Comparison of ENCODE assay signal across 9 mouse cellular contexts in the genomic region with DNA sequence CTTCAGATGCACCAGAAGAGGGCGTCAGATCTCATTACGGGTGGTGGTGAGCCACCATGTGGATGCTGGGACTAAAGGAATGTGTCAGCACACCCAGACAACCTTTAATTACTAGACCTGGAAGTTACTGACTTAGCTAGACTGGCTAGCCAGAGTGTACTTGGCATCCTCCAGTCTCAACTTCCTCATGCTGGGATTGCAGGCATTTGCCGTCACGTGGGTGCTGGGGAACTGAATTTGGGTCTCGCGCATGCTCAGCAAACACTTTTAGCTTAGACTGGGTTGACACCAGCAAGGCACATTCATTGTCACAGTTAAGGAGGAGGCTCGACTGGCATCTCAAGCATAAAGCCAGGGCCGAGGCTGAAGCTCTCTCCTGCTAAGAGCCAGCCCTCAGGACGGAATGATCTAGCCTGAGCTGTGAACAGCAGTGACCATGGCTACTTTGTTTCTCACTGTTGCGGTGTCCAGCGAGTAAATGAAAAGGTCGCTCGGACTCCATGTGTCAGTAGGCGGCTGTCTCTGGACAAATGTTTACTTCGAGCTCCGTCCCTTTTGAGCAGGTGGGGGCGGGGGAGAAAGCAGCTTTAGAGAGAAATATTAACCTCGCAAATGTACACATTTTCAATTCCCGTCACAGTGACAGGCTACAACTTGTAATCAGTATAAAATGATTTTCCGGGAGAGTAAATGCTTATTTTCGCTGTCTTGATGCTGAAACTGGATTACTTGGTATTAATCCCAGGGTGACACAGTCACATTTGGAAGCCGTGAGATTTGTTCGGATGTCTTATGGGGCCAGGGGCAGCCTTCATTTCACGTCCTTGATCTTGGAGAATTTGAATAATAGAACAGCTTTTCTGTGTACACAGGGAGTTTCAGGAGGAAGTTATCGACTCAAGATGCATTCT.
DNase-seq lines count a peak whose midpoint lies in the region; ATAC-seq and TF ChIP-seq lines count a peak whose summit lies in the region.
"Had no signal": no experiment of that assay in that cellular context is flagged by ENCODE, and none has a peak within 500 bp of the region (broad histone marks: within the 10 kb centered on the region; RNA-seq: fewer than 3 reads in every experiment).

No protein-coding gene starts in this region.

- H3K4me3 ChIP-seq in forebrain, embryonic 11.5 days (ENCODE audit: low read depth, low read length): no peak overlapping the region
- H3K4me3 ChIP-seq in forebrain, embryonic 15.5 days: no peak overlapping the region
- H3K4me3 ChIP-seq in stomach, postnatal 0 days (ENCODE audit: low read depth, low read length): peak overlapping the region; percentile 31
- H3K4me3 ChIP-seq: embryonic facial prominence, embryonic 12.5 days had no signal

- 64% methylated on average over 25 of the region's 25 CpGs for WGBS in forebrain, embryonic 11.5 days
- 52% methylated on average over 25 of the region's 25 CpGs for WGBS in forebrain, embryonic 15.5 days
- 16% methylated on average over 25 of the region's 25 CpGs for WGBS in stomach, postnatal 0 days

- TF ChIP-seq CTCF in stomach, postnatal 0 days (IDR thresholded peaks at IDR 0.05; ENCODE audit: low read depth): peak; percentile 62

- peak; percentile 47 for DNase-seq in forebrain, embryonic 11.5 days (ENCODE audit: low spot score)
- DNase-seq in ZHBTc4 (ENCODE audit: low read depth, low spot score): peak; percentile 89
- peak; percentile 20 to 45 for DNase-seq in frontal cortex, postnatal 36 days (ENCODE audit: low spot score in 2 of 2)
- peak; percentile 7 for DNase-seq in left cerebral cortex, adult 11 months (ENCODE audit: low spot score)
- peak; percentile 74 for DNase-seq in lung, postnatal 14 days
- DNase-seq in stomach, postnatal 0 days (ENCODE audit: low spot score): peak; percentile 66
- DNase-seq in adrenal gland, adult 8-10 months: no peak

- ATAC-seq in forebrain, embryonic 11.5 days (replicated peaks; ENCODE audit: low FRiP score): no peak
- ATAC-seq in forebrain, embryonic 15.5 days (replicated peaks): no peak
- peak; percentile 79 for ATAC-seq in stomach, postnatal 0 days (ENCODE audit: low FRiP score, low TSS enrichment)

- H3K9ac ChIP-seq in forebrain, embryonic 11.5 days (ENCODE audit: low read length): no peak overlapping the region
- H3K9ac ChIP-seq in forebrain, embryonic 15.5 days (replicated peaks): no peak overlapping the region
- peak overlapping the region; percentile 45; the same call in 1 of the 2 replicates for H3K9ac ChIP-seq in stomach, postnatal 0 days (ENCODE audit: low read length)
- H3K9ac ChIP-seq: embryonic facial prominence, embryonic 12.5 days had no signal

- H3K9me3 ChIP-seq in forebrain, embryonic 11.5 days (ENCODE audit: control insufficient read depth, low read length): no peaks in the 10 kb centered on the region
- no peaks in the 10 kb centered on the region for H3K9me3 ChIP-seq in forebrain, embryonic 15.5 days
- H3K9me3 ChIP-seq in stomach, postnatal 0 days (ENCODE audit: control insufficient read depth, low read length): no peaks in the 10 kb centered on the region
- H3K9me3 ChIP-seq: embryonic facial prominence, embryonic 12.5 days had no signal

- no peak overlapping the region for H3K27ac ChIP-seq in forebrain, embryonic 11.5 days (ENCODE audit: low read depth, low read length)
- H3K27ac ChIP-seq in forebrain, embryonic 15.5 days (replicated peaks): no peak overlapping the region
- H3K27ac ChIP-seq in stomach, postnatal 0 days (replicated peaks): peak overlapping the region; percentile 77
- H3K27ac ChIP-seq: embryonic facial prominence, embryonic 12.5 days had no signal

- H3K4me1 ChIP-seq in forebrain, embryonic 11.5 days (replicated peaks; ENCODE audit: control insufficient read depth, insufficient read depth, low read length): peaks cover 14% of the 10 kb centered on the region
- H3K4me1 ChIP-seq in forebrain, embryonic 15.5 days: peaks cover 27% of the 10 kb centered on the region
- no peaks in the 10 kb centered on the region for H3K4me1 ChIP-seq in stomach, postnatal 0 days (replicated peaks; ENCODE audit: control insufficient read depth, insufficient read depth)

- no peak overlapping the region for H3K4me2 ChIP-seq in forebrain, embryonic 11.5 days (ENCODE audit: low read depth, low read length, severe bottlenecking)
- H3K4me2 ChIP-seq in forebrain, embryonic 15.5 days (replicated peaks): no peak overlapping the region
- peak overlapping the region; percentile 57 for H3K4me2 ChIP-seq in stomach, postnatal 0 days (replicated peaks; ENCODE audit: low read depth)
- H3K4me2 ChIP-seq: embryonic facial prominence, embryonic 12.5 days had no signal

- no peaks in the 10 kb centered on the region for H3K27me3 ChIP-seq in forebrain, embryonic 11.5 days (ENCODE audit: control insufficient read depth, insufficient read depth, low read length)
- no peaks in the 10 kb centered on the region for H3K27me3 ChIP-seq in forebrain, embryonic 15.5 days
- no peaks in the 10 kb centered on the region for H3K27me3 ChIP-seq in stomach, postnatal 0 days (ENCODE audit: control insufficient read depth, insufficient read depth, low read length)
- H3K27me3 ChIP-seq: embryonic facial prominence, embryonic 12.5 days had no signal

- no peak for TF ChIP-seq EP300 in stomach, postnatal 0 days (optimal IDR thresholded peaks at IDR 0.05)

- no peaks in the 10 kb centered on the region for H3K36me3 ChIP-seq in forebrain, embryonic 11.5 days (ENCODE audit: control insufficient read depth, insufficient read depth, low read length)
- no peaks in the 10 kb centered on the region for H3K36me3 ChIP-seq in forebrain, embryonic 15.5 days
- no peaks in the 10 kb centered on the region for H3K36me3 ChIP-seq in stomach, postnatal 0 days (ENCODE audit: control insufficient read depth, insufficient read depth, low read length)
- H3K36me3 ChIP-seq: embryonic facial prominence, embryonic 12.5 days had no signal
